Mouse (Mus musculus) forebrain, embryonic 10.5 days (tissue): Measurements from ENCODE around the gene Fam185a. TPM values are rescaled to one million over a fixed set of nuclear protein-coding genes. Genes with fewer than 3 reads are reported as not detected.

ENCODE experiments used
- DNase-seq: peaks from one replicate; pipeline ENCODE4 v3.0.0-alpha.2; 2017; ENCODE audit warnings: low spot score; ENCODE audit errors: extremely low spot score
- H3K27ac ChIP-seq: fragments of 300-500 bp; sonication (generic); 2 replicates; pipeline ENCODE4 v1.5.1; 2016; ENCODE audit warnings: mild to moderate bottlenecking
- H3K27me3 ChIP-seq: fragments of 300-500 bp; sonication (generic); 2 replicates; pipeline ENCODE4 v1.6.1; 2016; ENCODE audit warnings: mild to moderate bottlenecking; ENCODE audit not compliant: poor library complexity, severe bottlenecking
- H3K36me3 ChIP-seq: fragments of 300-500 bp; sonication (generic); replicated peaks from 2 replicates; pipeline ENCODE4 v1.6.1; 2016; ENCODE audit warnings: mild to moderate bottlenecking, moderate library complexity
- H3K4me1 ChIP-seq: fragments of 300-500 bp; sonication (generic); 2 replicates; pipeline ENCODE4 v1.6.1; 2016
- H3K4me3 ChIP-seq: fragments of 300-500 bp; sonication (generic); 2 replicates; pipeline ENCODE4 v1.5.1; 2016; ENCODE audit warnings: mild to moderate bottlenecking, moderate library complexity
- H3K9me3 ChIP-seq: fragments of 300-500 bp; sonication (generic); 2 replicates; pipeline ENCODE4 v1.6.1; 2016; ENCODE audit warnings: mild to moderate bottlenecking, moderate library complexity
- WGBS: fragments of 180-500 bp; shearing (Covaris S2); methylation state at CpG from one replicate; pipeline ENCODE4 v1.1.7; 2016; 5-methylcytosine and 5-hydroxymethylcytosine counted together
- polyA plus RNA-seq: library from polyadenylated mRNA; unstranded; fragments of >200 nt; fragmentation: Nextera tagmentation; extraction: Ambion mirVana; gene quantifications from 2 replicates; pipeline ENCODE4 v1.2.1, GENCODE M21; 2016

The Fam185a gene
- polyA plus RNA-seq, 1 experiment from 2014 or later, result 6.1 TPM

DNA sequence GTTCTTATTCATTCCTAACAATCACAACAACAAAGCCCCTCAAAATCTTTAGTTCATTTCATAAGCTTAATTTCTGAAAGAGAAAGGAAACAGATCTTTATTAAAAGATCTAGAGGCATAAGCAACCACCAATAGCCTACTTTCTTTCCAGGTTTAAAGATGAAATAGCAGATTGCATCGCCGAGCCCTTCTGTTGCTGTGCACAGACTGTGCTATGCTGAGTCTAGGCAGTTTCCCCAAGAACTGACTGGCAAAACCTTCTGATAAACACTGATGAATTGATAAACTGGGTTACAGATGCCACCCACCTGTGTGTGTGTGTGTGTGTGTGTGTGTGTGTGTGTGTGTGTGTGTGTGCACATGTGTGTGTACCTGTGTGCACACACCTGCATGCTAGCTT lies 76.2 kb downstream of the Fam185a start:
- Histone ChIP-seq H3K27me3 (no peaks in the 10 kb centered on the region), H3K9me3 (no peaks in the 10 kb centered on the region), H3K4me3 (no peak overlapping the region), H3K27ac (no peak overlapping the region), H3K4me1 (no peaks in the 10 kb centered on the region), H3K36me3 (no peaks in the 10 kb centered on the region)
- 99% methylated on average over 2 of the region's 2 CpGs for WGBS
- no peak for DNase-seq

GRCm38 (mm10) chr5:21502936-21503610 lies 78.3 kb downstream of the Fam185a start:
- no peaks in the 10 kb centered on the region for H3K27me3 ChIP-seq
- H3K27ac ChIP-seq, result no peak overlapping the region
- no peaks in the 10 kb centered on the region for H3K9me3 ChIP-seq
- no peak overlapping the region for H3K4me3 ChIP-seq
- WGBS, result 91% methylated on average over 13 of the region's 13 CpGs
- no peaks in the 10 kb centered on the region for H3K36me3 ChIP-seq
- H3K4me1 ChIP-seq, result no peaks in the 10 kb centered on the region
- DNase-seq, result no peak

- no peak for DNase-seq
- Histone ChIP-seq H3K4me1 (no peaks in the 10 kb centered on the region), H3K27ac (no peak overlapping the region), H3K9me3 (no peaks in the 10 kb centered on the region), H3K27me3 (no peaks in the 10 kb centered on the region), H3K36me3 (no peaks in the 10 kb centered on the region), H3K4me3 (no peak overlapping the region)
- WGBS, result 93% methylated on average over 8 of the region's 8 CpGs
Observed at GRCm38 (mm10) chr5:21505159-21505558, 80.4 kb downstream of the Fam185a start.

DNA sequence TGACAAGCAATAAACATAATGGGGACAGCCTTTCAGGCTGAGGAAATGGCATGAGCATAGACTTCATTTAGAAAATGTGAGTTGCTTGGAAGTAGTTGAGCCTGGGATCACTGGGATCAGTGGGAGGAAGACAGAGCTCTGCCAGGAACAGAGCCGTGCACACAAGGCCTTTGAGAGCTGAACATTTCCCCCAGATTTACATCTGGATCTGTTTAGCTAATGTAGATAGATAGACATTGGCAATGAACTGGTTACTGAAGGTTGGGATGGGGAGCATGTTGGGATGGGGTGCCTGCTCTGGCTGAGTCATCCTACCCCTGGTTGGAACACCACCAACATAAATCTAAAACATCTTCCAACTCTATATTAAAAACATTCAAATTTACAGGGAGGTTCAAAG lies 82.1 kb downstream of the Fam185a start:
- Histone ChIP-seq H3K4me1 (no peaks in the 10 kb centered on the region), H3K27me3 (no peaks in the 10 kb centered on the region), H3K4me3 (no peak overlapping the region), H3K36me3 (no peaks in the 10 kb centered on the region), H3K27ac (no peak overlapping the region), H3K9me3 (no peaks in the 10 kb centered on the region)
- 74% methylated on average over 1 of the region's 1 CpGs for WGBS
- DNase-seq, result no peak

DNA sequence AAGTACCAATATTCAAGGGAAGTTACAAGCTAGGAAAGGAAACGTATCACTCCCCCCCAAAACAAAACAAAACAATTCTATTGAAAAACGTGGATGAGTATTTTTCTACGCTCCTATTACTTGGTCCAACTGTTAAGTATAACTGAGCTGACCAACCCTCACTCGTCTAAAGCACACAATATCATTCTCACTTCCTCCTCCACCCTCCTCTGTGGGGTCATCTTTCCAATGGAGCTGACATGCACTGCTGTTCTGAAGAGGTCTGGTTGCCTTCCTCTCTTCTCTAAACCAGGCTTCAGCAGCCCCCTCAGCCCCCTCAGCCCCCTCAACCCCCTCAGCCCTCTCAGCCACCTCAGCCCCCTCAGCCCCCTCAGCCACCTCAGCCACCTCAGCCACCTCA lies 85.0 kb downstream of the Fam185a start:
- no peaks in the 10 kb centered on the region for H3K4me1 ChIP-seq
- no peak for DNase-seq
- H3K9me3 ChIP-seq, result no peaks in the 10 kb centered on the region
- WGBS, result 80% methylated on average over 4 of the region's 4 CpGs
- no peak overlapping the region for H3K4me3 ChIP-seq
- H3K27me3 ChIP-seq, result no peaks in the 10 kb centered on the region
- H3K27ac ChIP-seq, result no peak overlapping the region
- no peaks in the 10 kb centered on the region for H3K36me3 ChIP-seq

- 77% methylated on average over 10 of the region's 10 CpGs for WGBS
- H3K27me3 ChIP-seq, result no peaks in the 10 kb centered on the region
- H3K4me3 ChIP-seq, result no peak overlapping the region
- H3K9me3 ChIP-seq, result no peaks in the 10 kb centered on the region
- no peak overlapping the region for H3K27ac ChIP-seq
- no peaks in the 10 kb centered on the region for H3K4me1 ChIP-seq
- DNase-seq, result no peak
- no peaks in the 10 kb centered on the region for H3K36me3 ChIP-seq
Observed at GRCm38 (mm10) chr5:21513363-21513762, 88.6 kb downstream of the Fam185a start.

- H3K27me3 ChIP-seq, result no peaks in the 10 kb centered on the region
- no peak overlapping the region for H3K27ac ChIP-seq
- no peaks in the 10 kb centered on the region for H3K9me3 ChIP-seq
- no peaks in the 10 kb centered on the region for H3K4me1 ChIP-seq
- no peaks in the 10 kb centered on the region for H3K36me3 ChIP-seq
- no peak for DNase-seq
- 91% methylated on average over 2 of the region's 2 CpGs for WGBS
- no peak overlapping the region for H3K4me3 ChIP-seq
Observed at GRCm38 (mm10) chr5:21517562-21517961, 92.8 kb downstream of the Fam185a start.

GRCm38 (mm10) chr5:21518207-21518606 lies 93.4 kb downstream of the Fam185a start:
- Histone ChIP-seq H3K27me3 (no peaks in the 10 kb centered on the region), H3K9me3 (no peaks in the 10 kb centered on the region), H3K27ac (no peak overlapping the region), H3K36me3 (no peaks in the 10 kb centered on the region), H3K4me1 (no peaks in the 10 kb centered on the region), H3K4me3 (no peak overlapping the region)
- DNase-seq, result no peak
- 87% methylated on average over 4 of the region's 4 CpGs for WGBS

- no peak for DNase-seq
- Histone ChIP-seq H3K4me1 (no peaks in the 10 kb centered on the region), H3K27ac (no peak overlapping the region), H3K9me3 (no peaks in the 10 kb centered on the region), H3K4me3 (no peak overlapping the region), H3K27me3 (no peaks in the 10 kb centered on the region), H3K36me3 (no peaks in the 10 kb centered on the region)
- WGBS, result 89% methylated on average over 3 of the region's 3 CpGs
Observed at GRCm38 (mm10) chr5:21519166-21519565, 94.4 kb downstream of the Fam185a start.

GRCm38 (mm10) chr5:21526835-21527485 lies 102.2 kb downstream of the Fam185a start:
- DNase-seq, result no peak
- H3K9me3 ChIP-seq, result no peaks in the 10 kb centered on the region; the same call in 1 of the 2 replicates
- no peaks in the 10 kb centered on the region for H3K36me3 ChIP-seq
- H3K27me3 ChIP-seq, result no peaks in the 10 kb centered on the region
- H3K4me1 ChIP-seq, result peaks cover 9% of the 10 kb centered on the region; the same call in 1 of the 2 replicates
- H3K4me3 ChIP-seq, result no peak overlapping the region
- H3K27ac ChIP-seq, result no peak overlapping the region
- WGBS, result 55% methylated on average over 11 of the region's 11 CpGs

DNA sequence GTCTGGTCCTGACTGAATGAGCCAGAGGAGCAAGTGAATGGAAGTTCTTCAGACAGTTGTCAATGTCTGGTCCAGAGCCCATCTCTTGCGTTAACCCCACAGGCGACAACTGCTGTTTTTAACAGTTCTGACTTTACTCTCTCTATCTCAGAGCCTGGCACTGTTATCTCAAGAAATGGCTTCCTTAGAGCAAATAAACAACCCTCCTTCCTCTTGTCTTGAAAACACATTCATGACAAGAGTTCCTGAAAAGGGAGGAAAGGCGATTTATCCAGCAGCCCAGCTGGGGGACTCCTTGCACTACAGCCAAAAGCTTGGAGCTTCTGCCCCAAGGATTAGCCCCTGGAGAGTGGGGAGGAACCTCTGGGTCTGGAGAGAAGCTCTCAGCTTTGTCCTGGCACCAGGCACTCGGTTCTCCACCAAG lies 102.7 kb downstream of the Fam185a start:
- no peak for DNase-seq
- H3K27me3 ChIP-seq, result no peaks in the 10 kb centered on the region
- H3K9me3 ChIP-seq, result no peaks in the 10 kb centered on the region; the same call in 1 of the 2 replicates
- no peak overlapping the region for H3K4me3 ChIP-seq
- no peak overlapping the region for H3K27ac ChIP-seq
- WGBS, result 82% methylated on average over 4 of the region's 4 CpGs
- peaks cover 9% of the 10 kb centered on the region; the same call in 1 of the 2 replicates for H3K4me1 ChIP-seq
- H3K36me3 ChIP-seq, result no peaks in the 10 kb centered on the region

- Histone ChIP-seq H3K27me3 (no peaks in the 10 kb centered on the region), H3K36me3 (no peaks in the 10 kb centered on the region), H3K9me3 (no peaks in the 10 kb centered on the region; the same call in 1 of the 2 replicates), H3K27ac (no peak overlapping the region), H3K4me1 (peaks cover 9% of the 10 kb centered on the region; the same call in 1 of the 2 replicates), H3K4me3 (no peak overlapping the region)
- no peak for DNase-seq
- WGBS, result 91% methylated on average over 15 of the region's 15 CpGs
Observed at GRCm38 (mm10) chr5:21528068-21528842, 103.5 kb downstream of the Fam185a start.
